Mouse (Mus musculus) frontal cortex, adult 2 months (tissue): ENCODE measurements at regions not wholly inside any gene's neighbourhood (a gene's known extent, or its start where the extent isn't known, plus 50 kb on each side); places are given as distances from the start of the nearest gene placed in this dataset.
A peak's percentile ranks its signal among the peaks of the same experiment; 100 is the strongest.

Source experiments
- DNase-seq, 2 experiments: peaks; one replicate each; pipeline ENCODE4 v3.0.0; 2022; ENCODE audit warnings: low spot score in 1 of 2; ENCODE audit errors: extremely low spot score in 1 of 2

DNA sequence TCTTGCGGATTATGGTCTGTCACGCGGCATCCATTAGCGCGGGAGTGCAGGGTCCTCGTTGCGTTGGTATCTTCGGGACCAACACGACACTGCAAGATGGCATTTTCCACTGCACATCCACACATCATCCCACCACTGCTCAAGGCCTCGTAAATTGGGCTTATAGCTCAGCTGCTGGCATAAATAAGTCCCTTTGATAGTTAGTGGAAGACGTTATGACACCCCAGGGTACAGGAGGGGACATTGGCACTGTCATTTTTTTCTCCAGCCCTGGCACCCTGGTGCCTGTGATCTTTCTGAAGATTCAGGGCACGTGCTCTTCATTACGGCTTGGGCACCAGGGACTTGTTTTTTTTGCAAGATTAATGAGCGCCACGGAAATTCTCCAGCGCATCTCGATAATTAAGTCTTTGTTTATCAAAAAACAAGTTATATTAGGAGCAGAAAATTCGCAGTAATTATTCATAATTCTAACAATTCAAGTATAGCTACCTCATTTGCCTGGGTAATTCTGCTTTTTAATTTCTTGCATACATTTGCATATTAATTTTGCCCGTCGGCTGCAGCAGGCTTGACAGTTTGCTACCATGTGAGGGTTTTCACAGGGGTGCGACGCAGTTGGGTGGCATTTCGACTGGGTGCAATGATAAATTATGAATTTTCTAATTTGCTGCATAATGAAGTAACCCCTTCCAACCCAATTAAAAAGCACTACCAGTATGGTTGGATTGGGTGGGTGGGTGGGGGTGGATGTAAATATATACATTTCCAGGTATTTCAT lies 119.1 kb downstream of the Vrk1 start:
- no peak for DNase-seq

GRCm38 (mm10) chr12:106130071-106130676 lies 120.1 kb downstream of the Vrk1 start:
- DNase-seq = no peak

DNA sequence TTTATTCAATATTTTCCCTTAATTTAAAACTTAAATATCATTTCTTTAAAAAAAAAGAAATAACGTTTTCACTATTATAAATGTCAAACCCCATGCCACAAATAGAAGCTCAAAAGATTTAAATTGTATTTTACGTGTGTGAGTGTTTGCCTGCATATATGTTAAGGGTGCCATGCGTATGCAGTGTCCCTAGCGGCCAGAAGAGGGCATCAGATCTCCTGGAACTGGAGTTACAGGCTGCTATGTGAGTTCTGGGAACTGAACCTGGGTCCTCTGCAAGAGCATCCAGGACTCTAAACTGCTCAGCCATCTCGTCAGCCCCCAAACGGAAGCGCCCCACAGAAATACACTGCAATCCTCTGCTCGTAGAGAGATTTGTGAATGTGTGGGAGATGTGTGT lies 122.7 kb downstream of the Vrk1 start:
- DNase-seq = no peak

- no peak for DNase-seq
These were observed 128.4 kb downstream of the Vrk1 start for GRCm38 (mm10) chr12:106138466-106138865.

DNA sequence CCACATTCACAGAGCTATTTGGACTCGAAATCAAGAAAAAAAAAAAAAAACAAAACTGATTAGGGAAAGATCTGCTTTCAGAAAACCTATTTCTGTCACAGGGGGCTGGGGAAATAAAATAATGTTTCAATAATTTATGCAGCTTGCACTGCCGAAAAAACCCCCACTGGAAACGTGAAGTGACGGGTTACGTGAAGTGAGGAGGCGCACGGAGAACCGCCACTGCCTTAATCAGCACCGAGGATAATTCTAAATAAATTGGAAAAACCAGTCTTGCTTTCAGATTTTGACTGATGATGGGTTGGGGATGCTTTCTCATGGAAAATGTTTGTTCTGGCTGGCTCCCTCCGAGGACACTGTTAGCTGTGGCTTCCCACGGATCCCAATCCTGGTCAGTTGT lies 129.5 kb downstream of the Vrk1 start:
- DNase-seq = no peak

DNA sequence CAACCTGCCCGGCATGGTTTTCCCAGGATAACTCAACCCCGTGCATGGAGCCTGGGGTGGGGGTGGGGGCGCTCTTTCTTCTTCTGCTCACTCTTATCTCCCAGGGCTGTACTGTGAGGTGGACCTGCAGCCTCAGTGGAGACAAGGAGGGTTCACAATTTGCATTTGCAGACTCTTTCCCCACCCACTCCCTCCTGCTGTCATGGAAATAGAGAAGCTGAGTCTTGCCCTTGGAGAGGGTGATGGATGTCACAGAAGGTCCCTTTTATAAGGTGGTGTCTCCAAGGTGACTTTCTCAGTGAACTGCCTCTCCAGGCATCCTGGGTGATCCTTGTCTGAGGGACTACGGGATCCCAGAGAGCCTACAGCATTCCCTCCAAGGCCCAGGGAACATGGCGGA lies 129.9 kb downstream of the Vrk1 start:
- DNase-seq = no peak

DNA sequence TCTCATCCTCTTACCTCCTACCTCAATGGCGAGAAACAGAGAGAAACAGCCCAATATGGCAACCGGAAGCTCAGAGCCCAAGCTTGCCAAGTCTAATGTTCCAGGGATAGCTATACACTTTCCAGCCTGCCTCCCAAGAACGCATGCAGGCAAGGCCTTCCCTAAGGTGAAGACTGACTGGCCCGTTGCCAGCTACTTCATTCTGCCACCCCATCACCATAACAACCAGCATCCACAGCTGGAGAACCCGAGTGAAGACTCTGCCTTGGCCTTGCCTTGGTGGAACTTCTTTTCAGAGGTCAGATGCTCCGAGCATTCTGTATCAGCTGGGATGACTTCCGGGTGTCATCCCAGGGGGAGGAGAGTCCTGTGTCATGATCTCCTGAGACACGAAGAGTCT lies 130.6 kb downstream of the Vrk1 start:
- no peak for DNase-seq

GRCm38 (mm10) chr12:106143548-106143947 lies 133.5 kb downstream of the Vrk1 start:
- no peak for DNase-seq

- peak; percentile 41 to 67 for DNase-seq
These were observed 146.8 kb downstream of the Vrk1 start for GRCm38 (mm10) chr12:106156837-106157236.

GRCm38 (mm10) chr12:106157827-106158226 lies 147.8 kb downstream of the Vrk1 start:
- no peak for DNase-seq

- no peak for DNase-seq
These were observed 148.6 kb downstream of the Vrk1 start for GRCm38 (mm10) chr12:106158620-106159019.

DNA sequence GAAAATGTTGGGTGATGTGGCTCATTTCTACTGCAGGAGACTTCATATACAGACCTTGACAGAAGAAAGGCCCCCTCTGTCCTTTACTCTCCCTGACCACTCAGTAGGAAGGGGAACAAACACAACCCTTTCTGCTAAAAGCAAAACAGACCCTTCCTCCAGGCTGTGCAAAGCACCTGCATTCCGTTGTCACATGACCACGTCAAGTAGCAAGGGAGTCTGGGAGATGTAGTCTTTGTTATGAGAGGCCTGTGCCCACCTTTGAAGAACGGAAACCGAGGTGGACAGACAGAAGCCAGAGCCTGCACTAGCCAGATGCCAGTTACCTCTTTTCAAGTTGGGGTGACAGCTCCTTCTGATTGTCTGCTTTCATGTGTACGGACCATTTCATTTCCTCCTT lies 161.3 kb downstream of the Vrk1 start:
- no peak for DNase-seq

- DNase-seq = no peak
These were observed 163.2 kb downstream of the Vrk1 start for GRCm38 (mm10) chr12:106173211-106173610.

- peak in 1 of 2 experiments; percentile 39 for DNase-seq
These were observed 164.3 kb downstream of the Vrk1 start for GRCm38 (mm10) chr12:106174070-106174980.

- DNase-seq = no peak
These were observed 165.1 kb downstream of the Vrk1 start for GRCm38 (mm10) chr12:106174981-106175700.

- DNase-seq = no peak
These were observed 167.3 kb downstream of the Vrk1 start for GRCm38 (mm10) chr12:106177302-106177701.

GRCm38 (mm10) chr12:106177861-106178260 lies 167.8 kb downstream of the Vrk1 start:
- no peak for DNase-seq

DNA sequence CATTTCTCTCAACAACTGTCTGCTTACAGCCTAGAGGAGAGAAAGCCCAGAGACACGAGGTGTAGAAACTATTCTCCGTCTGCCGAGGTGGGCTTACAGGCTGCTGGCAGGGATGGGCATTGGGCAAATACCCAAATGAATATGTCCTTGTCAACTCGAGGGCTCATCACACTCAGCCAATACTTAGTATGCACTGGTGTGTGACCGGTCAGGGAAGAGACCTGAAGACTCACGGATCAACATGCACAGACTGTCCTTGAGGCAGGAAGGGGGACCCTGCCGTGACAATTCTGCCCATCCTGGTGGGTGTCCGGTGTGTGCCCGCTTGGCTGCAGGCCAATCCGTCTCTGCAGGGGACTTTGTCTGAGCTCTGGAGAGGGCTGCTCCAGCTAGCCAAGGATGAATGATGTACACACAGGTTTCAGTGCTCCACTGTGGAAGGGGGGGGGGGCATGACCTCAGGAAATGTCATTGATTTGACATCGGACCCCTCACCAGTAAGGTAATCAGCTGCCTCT lies 168.7 kb downstream of the Vrk1 start:
- DNase-seq = no peak

- DNase-seq = no peak
These were observed 172.9 kb downstream of the Vrk1 start for GRCm38 (mm10) chr12:106182923-106183322.

GRCm38 (mm10) chr12:106183973-106184372 lies 173.9 kb downstream of the Vrk1 start:
- DNase-seq = no peak
